Mouse (Mus musculus) myocyte (in vitro differentiated cells): ENCODE measurements around the gene Rps10.
A peak's percentile ranks its signal among the peaks of the same experiment; 100 is the strongest.

ENCODE experiments used
- MAX ChIP-seq: IDR thresholded peaks from one replicate; pipeline ENCODE4 v1.6.1; 2011; ENCODE audit warnings: low read depth, mild to moderate bottlenecking, control low read depth
- POLR2A ChIP-seq: IDR thresholded peaks from one replicate; pipeline ENCODE4 v1.6.1; 2011; ENCODE audit warnings: low read depth, mild to moderate bottlenecking, control low read depth, moderate library complexity; ENCODE audit not compliant: insufficient read length
- REST ChIP-seq: IDR thresholded peaks from one replicate; pipeline ENCODE4 v1.6.1; 2011; ENCODE audit warnings: mild to moderate bottlenecking, control low read depth, moderate library complexity; ENCODE audit not compliant: insufficient read depth, insufficient read length

DNA sequence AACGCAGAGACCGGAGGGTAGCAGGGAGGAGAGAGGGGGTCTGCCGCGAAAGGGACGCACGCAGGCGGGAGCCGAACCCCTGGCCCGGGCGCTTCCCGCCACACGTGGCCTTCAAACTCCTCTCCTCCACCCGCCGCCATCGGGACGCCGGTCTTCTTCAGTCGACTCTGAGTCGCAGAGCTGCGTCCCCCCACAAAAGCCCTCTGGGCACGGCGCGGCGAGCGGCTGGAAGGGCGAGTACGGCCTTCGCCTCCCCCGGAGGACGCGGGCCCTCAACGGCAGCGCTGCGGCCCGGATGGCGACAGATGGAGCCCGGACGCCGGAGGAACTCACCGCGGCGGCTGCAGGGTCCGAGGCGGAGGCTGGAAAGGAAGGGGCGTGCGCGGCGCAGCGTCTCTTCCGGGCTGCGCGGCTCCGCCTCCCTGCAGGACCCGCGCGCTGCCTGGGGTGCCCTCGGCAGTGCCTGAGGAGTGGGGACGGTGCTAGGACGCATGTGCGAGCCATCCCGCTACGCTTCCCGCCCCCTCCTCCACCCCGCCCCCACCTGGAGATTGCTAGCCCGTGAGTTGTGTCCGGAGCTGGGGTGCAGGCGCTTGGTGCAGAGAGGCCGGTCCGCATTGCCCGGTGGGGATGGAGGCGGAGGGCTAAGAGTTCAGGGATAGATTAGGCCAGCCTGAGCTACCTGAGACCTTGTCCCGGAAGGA, 1.4 kb downstream of the Rps10 start, which contains the start of gene RPS10-NUDT3:
- TF ChIP-seq REST = no peak
- TF ChIP-seq MAX = no peak
- peak; percentile 97 for TF ChIP-seq POLR2A
